Mouse (Mus musculus): Measurements from ENCODE around the gene Prl8a8. TPM values are rescaled to one million over a fixed set of nuclear protein-coding genes. Genes with fewer than 3 reads are reported as not detected.

The Prl8a8 gene
- total RNA-seq (2018; cell fraction: chromatin; rRNA removed): not detected
- not detected for total RNA-seq (2018; cell fraction: cytosol; rRNA removed)
- total RNA-seq (2018; cell fraction: nucleus; rRNA removed): not detected
- polyA plus RNA-seq (2018): not detected in 3 replicates

GRCm38 (mm10) chr13:27513117-27513516 lies at the start of gene Prl8a8:
Prl8a8 (minus strand) TSS chr13:27513217.
- Histone ChIP-seq H3K27ac (no peak within 1 kb of the TSS), H3K36me3 (ENCODE audit: inconsistent target) (no peaks in the 10 kb centered on the region), H3K4me3 (ENCODE audit: inconsistent target) (no peak within 1 kb of the TSS), H3K79me2 (ENCODE audit: inconsistent target) (no peaks in the 10 kb centered on the region)
- WGBS (ENCODE audit: missing documents): 82% methylated on average over 4 of the region's 4 CpGs

- Histone ChIP-seq H3K27ac (no peak overlapping the region), H3K4me3 (ENCODE audit: inconsistent target) (no peak overlapping the region), H3K36me3 (ENCODE audit: inconsistent target) (no peaks in the 10 kb centered on the region), H3K79me2 (ENCODE audit: inconsistent target) (no peaks in the 10 kb centered on the region)
Measured at GRCm38 (mm10) chr13:27553336-27553735, 40.3 kb upstream of the Prl8a8 start.

DNA sequence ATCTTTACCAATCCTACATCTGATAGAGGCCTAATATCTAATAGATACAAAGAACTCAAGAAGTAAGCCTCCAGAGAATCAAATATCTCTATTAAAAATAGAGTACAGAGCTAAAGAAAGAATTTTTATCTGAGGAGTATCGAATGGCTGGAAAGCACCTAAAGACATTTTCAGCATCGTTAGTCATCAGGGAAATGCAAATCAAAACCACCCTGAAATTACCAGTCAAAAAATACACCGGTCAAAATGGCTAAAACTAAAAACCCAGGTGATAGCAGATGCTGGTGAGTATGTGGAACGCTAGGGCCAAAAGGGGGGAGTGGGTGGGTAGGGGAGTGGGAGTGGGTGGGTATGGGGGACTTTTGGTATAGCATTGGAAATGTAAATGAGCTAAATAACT lies 10.1 kb upstream of the Prl8a8 start:
- no peaks in the 10 kb centered on the region for H3K79me2 ChIP-seq (ENCODE audit: inconsistent target)
- WGBS (ENCODE audit: missing documents): 86% methylated on average over 4 of the region's 4 CpGs
- H3K27ac ChIP-seq: no peak overlapping the region

DNA sequence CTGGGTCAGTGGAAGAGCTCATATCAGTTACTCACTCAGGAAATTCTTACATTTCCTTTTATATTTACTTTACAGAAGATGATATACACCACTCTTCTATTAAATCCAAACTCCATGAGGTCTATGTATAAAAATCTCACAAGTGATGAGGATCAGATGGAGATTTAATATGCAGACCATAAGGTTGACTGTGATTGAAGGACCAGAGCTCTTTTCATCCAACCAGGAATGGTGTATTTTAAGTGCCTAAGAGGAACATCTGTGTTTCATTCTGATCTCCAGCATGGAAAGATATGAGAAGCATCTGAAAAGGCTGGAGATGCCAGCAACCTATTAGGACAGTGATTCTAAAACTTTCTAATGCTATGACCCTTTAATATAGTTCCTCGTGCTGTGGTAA lies 5.4 kb downstream of the Prl8a8 start:
- H3K27ac ChIP-seq: no peak overlapping the region
- no peaks in the 10 kb centered on the region for H3K36me3 ChIP-seq (ENCODE audit: inconsistent target)
- 92% methylated on average over 1 of the region's 1 CpGs for WGBS (ENCODE audit: missing documents)
- H3K79me2 ChIP-seq (ENCODE audit: inconsistent target): no peaks in the 10 kb centered on the region
- no peak overlapping the region for H3K4me3 ChIP-seq (ENCODE audit: inconsistent target)

More for the DNA sequence above, 10.1 kb upstream of the Prl8a8 start:
- no peaks in the 10 kb centered on the region for H3K36me3 ChIP-seq (ENCODE audit: inconsistent target)
- no peak overlapping the region for H3K4me3 ChIP-seq (ENCODE audit: inconsistent target)

Other genes starting within 250 kb of the Prl8a8 start
- gene Prl6a1, start 200.6 kb downstream of the Prl8a8 start, polyA plus RNA-seq (2018): not detected in 3 replicates
- gene Prl8a2, start 167.5 kb downstream of the Prl8a8 start, polyA plus RNA-seq (2018): not detected in 3 replicates
- not detected in 3 replicates for gene Prl2b1, start 122.4 kb downstream of the Prl8a8 start, polyA plus RNA-seq (2018)
- gene Prl8a6, start 74.5 kb downstream of the Prl8a8 start, polyA plus RNA-seq (2018): not detected in 3 replicates
- gene Prl8a9, start 51.4 kb upstream of the Prl8a8 start, polyA plus RNA-seq (2018): not detected in 3 replicates
- gene Prl8a1, start 69.0 kb upstream of the Prl8a8 start, polyA plus RNA-seq (2018): not detected in 3 replicates
- not detected in 3 replicates for gene Prl7b1, start 97.4 kb upstream of the Prl8a8 start, polyA plus RNA-seq (2018)
- gene Prl7a1, start 129.3 kb upstream of the Prl8a8 start, polyA plus RNA-seq (2018): not detected in 3 replicates
- not detected in 3 replicates for gene Prl7a2, start 154.8 kb upstream of the Prl8a8 start, polyA plus RNA-seq (2018)
- gene Prl7d1, start 203.5 kb upstream of the Prl8a8 start, polyA plus RNA-seq (2018): not detected in 3 replicates

Measured in macrophage (primary cell).